Mouse (Mus musculus): ENCODE measurements around the gene Pld3. TPM values are rescaled to one million over a fixed set of nuclear protein-coding genes. Genes with fewer than 3 reads are reported as not detected.

Pld3 gene
- polyA plus RNA-seq, 1 experiment from 2014 or later = 77.5 TPM

GRCm38 (mm10) chr7:27552070-27552469 lies 948 bp downstream of the Pld3 start:
- Histone ChIP-seq H3K4me3 (replicated peaks) (peak overlapping the region; percentile 72), H3K9ac (no peak overlapping the region), H3K36me3 (peaks cover 4% of the 10 kb centered on the region; the same call in 1 of the 2 replicates), H3K4me2 (peak overlapping the region; percentile 63), H3K9me3 (no peaks in the 10 kb centered on the region), H3K27ac (0 out of 2 replicates have a peak overlapping the region, but pooled peaks have one; percentile 40), H3K27me3 (replicated peaks) (no peaks in the 10 kb centered on the region), H3K4me1 (peaks cover 11% of the 10 kb centered on the region)
- ATAC-seq (ENCODE audit: insufficient read depth, low FRiP score, low read depth) = no peak
- 51% methylated on average over 5 of the region's 5 CpGs for WGBS

GRCm38 (mm10) chr7:27549597-27549996 lies 3.4 kb downstream of the Pld3 start:
- Histone ChIP-seq H3K27ac (no peak overlapping the region), H3K9ac (no peak overlapping the region), H3K36me3 (no peaks in the 10 kb centered on the region), H3K4me1 (peaks cover 11% of the 10 kb centered on the region), H3K4me2 (no peak overlapping the region), H3K9me3 (no peaks in the 10 kb centered on the region), H3K4me3 (replicated peaks) (no peak overlapping the region), H3K27me3 (replicated peaks) (no peaks in the 10 kb centered on the region)
- WGBS = 71% methylated on average over 6 of the region's 6 CpGs
- ATAC-seq (ENCODE audit: insufficient read depth, low FRiP score, low read depth) = no peak

GRCm38 (mm10) chr7:27544675-27545370 lies 8.2 kb downstream of the Pld3 start:
- Histone ChIP-seq H3K9ac (no peak overlapping the region), H3K27ac (no peak overlapping the region), H3K9me3 (no peaks in the 10 kb centered on the region), H3K4me1 (0 out of 2 replicates have a peak, but pooled peaks cover 5% of the 10 kb centered on the region), H3K4me2 (no peak overlapping the region), H3K4me3 (replicated peaks) (no peak overlapping the region), H3K36me3 (no peaks in the 10 kb centered on the region), H3K27me3 (replicated peaks) (no peaks in the 10 kb centered on the region)
- 73% methylated on average over 12 of the region's 12 CpGs for WGBS
- ATAC-seq (ENCODE audit: insufficient read depth, low FRiP score, low read depth) = no peak

GRCm38 (mm10) chr7:27543851-27544250 lies 9.2 kb downstream of the Pld3 start:
- H3K9ac ChIP-seq = no peak overlapping the region
- H3K27me3 ChIP-seq (replicated peaks) = no peaks in the 10 kb centered on the region
- H3K36me3 ChIP-seq = no peaks in the 10 kb centered on the region
- H3K4me1 ChIP-seq = 0 out of 2 replicates have a peak, but pooled peaks cover 5% of the 10 kb centered on the region
- no peak overlapping the region for H3K4me2 ChIP-seq
- H3K27ac ChIP-seq = 0 out of 2 replicates have a peak overlapping the region, but pooled peaks have one; percentile 19
- H3K9me3 ChIP-seq = no peaks in the 10 kb centered on the region
- WGBS = 79% methylated on average over 4 of the region's 4 CpGs
- no peak for ATAC-seq (ENCODE audit: insufficient read depth, low FRiP score, low read depth)
- H3K4me3 ChIP-seq (replicated peaks) = no peak overlapping the region

- H3K36me3 ChIP-seq = no peaks in the 10 kb centered on the region
- H3K4me2 ChIP-seq = peak overlapping the region; percentile 95
- H3K27ac ChIP-seq = 0 out of 2 replicates have a peak overlapping the region, but pooled peaks have one; percentile 61
- ATAC-seq (ENCODE audit: insufficient read depth, low FRiP score, low read depth) = 0 out of 2 replicates have a peak, but pooled peaks have one; percentile 3
- H3K4me1 ChIP-seq = 0 out of 2 replicates have a peak, but pooled peaks cover 5% of the 10 kb centered on the region
- WGBS = 31% methylated on average over 6 of the region's 6 CpGs
- no peaks in the 10 kb centered on the region for H3K27me3 ChIP-seq (replicated peaks)
- peak overlapping the region; percentile 55 for H3K4me3 ChIP-seq (replicated peaks)
- peak overlapping the region; percentile 56; the same call in 1 of the 2 replicates for H3K9ac ChIP-seq
- H3K9me3 ChIP-seq = no peaks in the 10 kb centered on the region
Observed at GRCm38 (mm10) chr7:27543065-27543464, 10.0 kb downstream of the Pld3 start.

- peak overlapping the region; percentile 95 for H3K4me2 ChIP-seq
- 1% methylated on average over 30 of the region's 30 CpGs for WGBS
- peak overlapping the region; percentile 55 for H3K4me3 ChIP-seq (replicated peaks)
- peak overlapping the region; percentile 56 for H3K9ac ChIP-seq
- ATAC-seq (ENCODE audit: insufficient read depth, low FRiP score, low read depth) = peak; percentile 86; the same call in 1 of the 2 replicates
- peaks cover 2% of the 10 kb centered on the region for H3K36me3 ChIP-seq
- H3K27ac ChIP-seq = 0 out of 2 replicates have a peak overlapping the region, but pooled peaks have one; percentile 61
- no peaks in the 10 kb centered on the region for H3K9me3 ChIP-seq
- H3K4me1 ChIP-seq = 0 out of 2 replicates have a peak, but pooled peaks cover 5% of the 10 kb centered on the region
- H3K27me3 ChIP-seq (replicated peaks) = no peaks in the 10 kb centered on the region
Observed at GRCm38 (mm10) chr7:27542392-27543033, 10.5 kb downstream of the Pld3 start.

- 57% methylated on average over 5 of the region's 5 CpGs for WGBS
- peak overlapping the region; percentile 95 for H3K4me2 ChIP-seq
- no peaks in the 10 kb centered on the region for H3K27me3 ChIP-seq (replicated peaks)
- H3K4me1 ChIP-seq = 0 out of 2 replicates have a peak, but pooled peaks cover 5% of the 10 kb centered on the region
- peaks cover 7% of the 10 kb centered on the region for H3K36me3 ChIP-seq
- peak overlapping the region; percentile 55 for H3K4me3 ChIP-seq (replicated peaks)
- no peak for ATAC-seq (ENCODE audit: insufficient read depth, low FRiP score, low read depth)
- no peak overlapping the region for H3K9ac ChIP-seq
- H3K9me3 ChIP-seq = no peaks in the 10 kb centered on the region
- H3K27ac ChIP-seq = no peak overlapping the region
Observed at GRCm38 (mm10) chr7:27541922-27542321, 11.1 kb downstream of the Pld3 start.

- no peak for ATAC-seq (ENCODE audit: insufficient read depth, low FRiP score, low read depth)
- no peaks in the 10 kb centered on the region for H3K27me3 ChIP-seq (replicated peaks)
- H3K36me3 ChIP-seq = peaks cover 7% of the 10 kb centered on the region
- no peak overlapping the region for H3K9ac ChIP-seq
- H3K4me2 ChIP-seq = 0 out of 2 replicates have a peak overlapping the region, but pooled peaks have one; percentile 95
- 74% methylated on average over 16 of the region's 16 CpGs for WGBS
- H3K4me1 ChIP-seq = 0 out of 2 replicates have a peak, but pooled peaks cover 5% of the 10 kb centered on the region
- no peak overlapping the region for H3K27ac ChIP-seq
- no peak overlapping the region for H3K4me3 ChIP-seq (replicated peaks)
- no peaks in the 10 kb centered on the region for H3K9me3 ChIP-seq
Observed at GRCm38 (mm10) chr7:27541431-27541830, 11.6 kb downstream of the Pld3 start.

GRCm38 (mm10) chr7:27540935-27541334 lies 12.1 kb downstream of the Pld3 start:
- Histone ChIP-seq H3K4me1 (0 out of 2 replicates have a peak, but pooled peaks cover 5% of the 10 kb centered on the region), H3K9ac (no peak overlapping the region), H3K36me3 (peaks cover 10% of the 10 kb centered on the region), H3K27ac (no peak overlapping the region), H3K4me3 (replicated peaks) (no peak overlapping the region), H3K9me3 (no peaks in the 10 kb centered on the region), H3K27me3 (replicated peaks) (no peaks in the 10 kb centered on the region), H3K4me2 (peak overlapping the region; percentile 11; the same call in 1 of the 2 replicates)
- no peak for ATAC-seq (ENCODE audit: insufficient read depth, low FRiP score, low read depth)
- 81% methylated on average over 6 of the region's 6 CpGs for WGBS

- Histone ChIP-seq H3K4me2 (peak overlapping the region; percentile 11; the same call in 1 of the 2 replicates), H3K4me1 (0 out of 2 replicates have a peak, but pooled peaks cover 5% of the 10 kb centered on the region), H3K27ac (no peak overlapping the region), H3K9ac (no peak overlapping the region), H3K27me3 (replicated peaks) (no peaks in the 10 kb centered on the region), H3K9me3 (no peaks in the 10 kb centered on the region), H3K36me3 (peaks cover 11% of the 10 kb centered on the region), H3K4me3 (replicated peaks) (no peak overlapping the region)
- 60% methylated on average over 2 of the region's 2 CpGs for WGBS
- peak; percentile 78; the same call in 1 of the 2 replicates for ATAC-seq (ENCODE audit: insufficient read depth, low FRiP score, low read depth)
Observed at GRCm38 (mm10) chr7:27540521-27540920, 12.5 kb downstream of the Pld3 start.

- H3K27ac ChIP-seq = no peak overlapping the region
- ATAC-seq (ENCODE audit: insufficient read depth, low FRiP score, low read depth) = no peak
- WGBS = 82% methylated on average over 2 of the region's 2 CpGs
Observed at GRCm38 (mm10) chr7:27538797-27539196, 14.2 kb downstream of the Pld3 start.

More at GRCm38 (mm10) chr7:27538797-27539196, 14.2 kb downstream of the Pld3 start:
- Histone ChIP-seq H3K36me3 (peaks cover 11% of the 10 kb centered on the region), H3K27me3 (replicated peaks) (no peaks in the 10 kb centered on the region), H3K4me1 (0 out of 2 replicates have a peak, but pooled peaks cover 5% of the 10 kb centered on the region), H3K4me3 (replicated peaks) (no peak overlapping the region), H3K9me3 (no peaks in the 10 kb centered on the region), H3K9ac (no peak overlapping the region), H3K4me2 (no peak overlapping the region)

Data from stomach, embryonic 15.5 days (tissue).